Mouse (Mus musculus) right cerebral cortex, postnatal 10 days (tissue): ENCODE data around the gene Cdkl3.

Source experiments
- DNase-seq, 2 experiments: peaks; one replicate each; pipeline ENCODE4 v3.0.0; 2021; ENCODE audit warnings: low spot score in 2 of 2

Cdkl3 gene

DNA sequence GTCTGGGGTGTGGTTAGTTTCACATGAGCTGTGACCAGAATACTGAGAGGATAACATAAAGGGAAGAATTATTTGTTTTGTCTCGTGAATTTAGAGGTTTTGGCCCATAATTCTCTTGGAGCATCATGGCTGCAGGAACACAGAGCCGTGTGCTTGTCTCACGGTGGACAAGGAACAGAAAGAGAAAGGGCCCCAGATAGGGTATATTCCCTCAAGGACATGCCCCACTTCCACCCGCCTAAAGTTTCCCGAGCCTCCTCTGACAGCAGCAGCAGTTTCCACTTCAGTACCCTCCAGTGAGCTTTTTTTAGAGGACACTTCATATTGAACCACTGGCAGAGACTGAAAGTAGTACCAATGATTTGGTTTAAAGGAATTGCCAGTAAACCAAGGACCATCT, 7.5 kb downstream of the Cdkl3 start:
- no peak for DNase-seq

- peak in 1 of 2 experiments; percentile 38 for DNase-seq
These were observed 14.2 kb downstream of the Cdkl3 start for GRCm38 (mm10) chr11:52018217-52018616.

- DNase-seq = no peak
These were observed 28.3 kb downstream of the Cdkl3 start for GRCm38 (mm10) chr11:52032356-52032755.

DNA sequence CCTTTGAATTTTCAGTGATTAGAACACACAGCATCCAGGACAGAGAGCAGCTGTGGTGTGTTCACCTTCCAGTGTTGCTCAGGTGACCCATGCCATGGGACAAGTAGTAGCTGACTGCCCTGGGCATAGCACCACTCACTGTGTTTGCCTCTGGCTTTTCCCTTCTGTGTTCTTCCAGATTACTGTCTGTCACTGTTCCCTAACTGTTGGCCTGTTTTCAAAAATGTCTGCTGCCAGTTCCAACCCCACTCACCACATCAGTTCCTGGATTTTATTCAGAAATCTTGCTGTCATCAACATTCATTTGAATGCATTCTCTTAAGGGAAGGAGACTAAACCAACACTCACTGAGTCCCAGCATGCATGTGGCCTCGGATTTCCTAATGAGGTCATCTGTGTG, 29.9 kb downstream of the Cdkl3 start:
- no peak for DNase-seq

GRCm38 (mm10) chr11:52035905-52036304, 31.9 kb downstream of the Cdkl3 start:
- DNase-seq = no peak

GRCm38 (mm10) chr11:52037659-52038058, 33.6 kb downstream of the Cdkl3 start:
- no peak for DNase-seq

DNA sequence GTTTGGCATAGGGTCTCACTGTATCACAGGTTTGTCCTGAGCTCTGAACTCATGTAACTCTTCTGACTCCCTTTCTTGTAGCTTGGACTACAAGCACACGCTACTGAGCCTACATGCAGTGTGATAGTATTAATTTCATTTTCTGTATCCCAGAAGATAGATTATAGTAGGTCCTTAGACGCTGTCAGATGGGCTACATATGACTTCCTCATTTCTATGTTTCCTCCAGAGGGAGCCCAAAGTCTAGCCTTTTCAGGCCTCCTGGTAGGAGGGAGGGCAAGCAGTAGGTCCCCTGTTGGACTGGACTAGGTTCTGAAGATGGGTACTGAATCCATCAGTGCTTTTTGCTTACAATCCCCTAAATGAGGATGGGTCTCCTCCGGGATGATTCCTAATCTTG, 39.2 kb downstream of the Cdkl3 start:
- no peak for DNase-seq

- DNase-seq = no peak
These were observed 40.1 kb downstream of the Cdkl3 start for GRCm38 (mm10) chr11:52044156-52044555.

GRCm38 (mm10) chr11:52046446-52047165, 42.6 kb downstream of the Cdkl3 start:
- DNase-seq = no peak

DNA sequence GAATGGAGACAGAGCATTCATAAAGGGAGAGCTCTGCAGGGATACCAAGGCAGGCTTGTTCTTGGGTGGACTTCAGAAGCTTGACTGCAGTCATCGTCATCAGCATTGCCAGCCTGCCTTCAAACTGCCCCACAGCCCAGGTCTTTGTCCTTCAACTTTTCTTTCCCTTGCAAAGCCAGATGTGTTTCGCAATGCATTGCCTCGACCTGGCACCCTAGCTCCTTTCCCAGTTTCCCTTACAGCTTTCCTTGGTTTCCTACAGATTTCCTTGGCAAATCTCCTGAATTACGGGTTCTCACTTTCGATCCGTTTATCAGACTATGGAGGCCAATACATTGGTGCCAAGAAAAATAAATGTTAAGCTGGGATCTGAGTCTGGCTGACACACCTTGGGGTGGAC, 49.4 kb downstream of the Cdkl3 start:
- DNase-seq = no peak

GRCm38 (mm10) chr11:52054728-52055127, 50.7 kb downstream of the Cdkl3 start:
- no peak for DNase-seq

DNA sequence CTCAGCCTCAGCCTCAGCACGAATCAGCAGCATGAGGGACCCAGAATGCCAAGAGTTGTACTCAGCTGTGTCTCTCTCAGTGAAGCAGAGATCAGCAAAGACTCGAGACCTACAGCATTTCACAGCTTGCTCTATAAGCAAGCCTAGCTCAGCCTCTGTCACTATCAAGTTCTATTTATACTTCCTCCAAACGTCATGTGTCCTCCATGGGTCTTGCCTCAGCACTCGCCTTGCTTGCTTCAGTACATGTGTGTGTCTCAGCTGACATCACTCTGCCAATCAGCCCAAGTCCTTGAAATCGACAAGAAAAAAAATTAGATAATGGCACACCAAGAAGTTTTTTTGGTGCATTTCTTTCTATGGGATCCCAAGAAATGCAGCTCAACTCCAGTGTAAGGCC, 52.2 kb downstream of the Cdkl3 start:
- no peak for DNase-seq

DNA sequence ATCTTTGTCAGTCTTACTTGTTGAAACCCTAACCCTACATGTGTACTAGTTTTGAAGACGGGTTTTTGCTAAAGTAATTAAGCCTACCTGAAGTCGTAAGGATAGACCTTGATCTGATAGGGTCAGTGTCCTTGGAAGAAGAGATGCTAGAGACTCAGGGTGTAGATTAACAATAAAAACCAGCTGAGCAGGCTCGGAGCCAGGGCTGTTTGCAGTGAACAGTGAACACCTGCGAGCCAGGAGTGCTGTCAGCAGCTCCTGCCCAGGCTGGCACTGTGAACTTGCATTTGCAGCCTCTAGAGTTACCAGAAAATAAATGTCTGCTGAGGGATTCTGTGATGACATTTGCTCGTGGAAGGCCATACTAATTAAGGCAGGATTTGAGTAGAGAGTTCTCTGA, 55.0 kb downstream of the Cdkl3 start:
- DNase-seq = no peak

- DNase-seq = no peak
These were observed 56.3 kb downstream of the Cdkl3 start for GRCm38 (mm10) chr11:52060315-52060714.

DNA sequence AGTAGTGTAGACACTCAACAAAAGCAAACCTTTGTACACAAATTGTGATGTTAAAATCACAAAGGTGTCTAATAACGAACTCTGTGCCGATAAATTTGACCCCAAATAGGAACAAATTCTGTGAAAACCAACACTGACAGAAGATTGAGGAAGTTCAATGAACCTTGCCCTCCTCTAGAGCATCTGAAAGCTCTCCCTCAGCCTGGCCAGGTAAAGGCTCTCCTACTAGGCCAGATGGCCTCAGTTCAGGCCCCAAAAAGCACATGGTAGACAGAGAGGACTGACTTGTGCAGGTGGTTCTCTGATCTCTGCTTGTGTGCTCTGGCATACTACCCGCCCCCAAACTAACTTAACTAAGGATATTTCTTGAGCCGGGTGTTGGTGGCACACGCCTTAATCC, 58.4 kb downstream of the Cdkl3 start:
- DNase-seq = no peak

DNA sequence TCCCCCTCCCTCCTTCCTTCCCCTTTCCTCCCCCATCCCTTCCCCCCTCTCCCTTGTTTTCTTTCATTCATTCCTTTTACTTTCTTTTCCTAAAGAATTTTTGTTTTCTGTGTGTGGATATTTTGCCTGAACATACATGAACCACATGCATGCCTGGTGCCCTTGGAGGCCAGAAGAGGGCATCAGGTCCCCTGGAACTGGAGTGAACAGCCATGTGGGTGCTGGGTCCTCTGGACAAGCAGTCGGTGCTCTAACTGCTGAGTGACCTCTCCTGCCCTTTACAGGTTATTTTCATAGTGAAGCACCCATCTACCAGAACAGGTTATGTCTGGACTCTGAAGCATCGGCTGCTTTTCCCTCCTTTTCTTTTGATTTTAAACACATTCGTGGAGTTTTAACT, 60.4 kb downstream of the Cdkl3 start:
- DNase-seq = no peak

DNA sequence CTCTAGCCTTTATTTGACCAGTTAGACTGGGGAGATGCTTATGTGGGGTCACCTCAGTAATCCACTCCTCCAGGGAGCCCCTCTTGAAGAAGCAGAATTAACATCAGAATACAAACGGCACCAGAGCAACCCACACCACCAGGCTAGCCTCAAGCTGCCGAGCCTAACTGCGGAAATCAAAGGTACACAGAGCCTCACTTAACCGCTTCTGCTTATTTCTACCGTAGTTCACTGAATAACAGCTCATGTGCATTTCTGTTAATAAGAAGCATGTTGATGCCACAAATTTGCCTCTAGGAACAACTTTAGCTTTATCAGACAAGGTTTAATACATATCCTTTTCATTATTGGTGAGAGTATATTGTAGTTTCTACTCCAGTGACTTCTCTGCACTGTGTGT, 61.8 kb downstream of the Cdkl3 start:
- no peak for DNase-seq

- DNase-seq = no peak
These were observed 67.7 kb downstream of the Cdkl3 start for GRCm38 (mm10) chr11:52071768-52072167.

GRCm38 (mm10) chr11:52073528-52074170, 69.6 kb downstream of the Cdkl3 start:
- DNase-seq = no peak

DNA sequence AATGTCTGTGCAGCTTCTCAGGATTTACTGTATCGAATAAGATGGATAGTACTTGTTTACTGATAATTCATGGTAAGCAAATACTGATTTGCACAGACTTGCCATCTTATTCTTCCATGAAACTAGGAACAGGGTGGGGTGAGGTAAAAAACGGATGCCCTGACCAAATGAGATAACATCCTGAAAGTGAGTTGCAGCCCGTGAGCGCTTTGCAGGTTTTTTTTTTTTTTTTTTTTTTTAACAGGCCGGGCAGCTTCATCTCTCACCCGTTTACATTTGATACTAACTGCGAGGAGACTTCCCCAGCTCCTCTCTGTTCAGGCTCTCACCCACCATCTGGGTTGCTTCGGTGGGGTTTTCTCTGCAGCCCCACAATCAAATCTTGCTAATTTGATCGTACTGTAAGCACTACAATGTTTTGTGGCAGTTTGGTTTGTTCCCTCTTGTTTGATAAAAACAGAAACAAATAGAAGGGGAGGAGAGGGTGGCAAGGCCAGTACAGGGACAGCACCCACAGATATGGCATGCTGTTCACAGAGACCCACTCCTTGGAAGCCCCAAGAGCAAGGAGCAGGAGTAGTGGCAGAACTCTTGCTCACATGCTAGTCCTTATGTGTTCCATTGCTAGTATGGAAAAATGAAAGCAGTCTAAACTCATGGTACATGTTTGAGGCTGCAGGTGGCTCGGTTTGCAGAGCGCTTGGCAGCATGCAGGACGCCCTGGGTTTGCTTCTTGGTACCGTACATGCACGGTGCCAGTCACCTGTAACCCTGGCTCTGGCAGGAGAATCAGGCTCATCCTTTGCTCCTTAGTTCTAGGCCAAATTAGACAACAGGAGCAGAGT, 70.8 kb downstream of the Cdkl3 start:
- DNase-seq = no peak

DNA sequence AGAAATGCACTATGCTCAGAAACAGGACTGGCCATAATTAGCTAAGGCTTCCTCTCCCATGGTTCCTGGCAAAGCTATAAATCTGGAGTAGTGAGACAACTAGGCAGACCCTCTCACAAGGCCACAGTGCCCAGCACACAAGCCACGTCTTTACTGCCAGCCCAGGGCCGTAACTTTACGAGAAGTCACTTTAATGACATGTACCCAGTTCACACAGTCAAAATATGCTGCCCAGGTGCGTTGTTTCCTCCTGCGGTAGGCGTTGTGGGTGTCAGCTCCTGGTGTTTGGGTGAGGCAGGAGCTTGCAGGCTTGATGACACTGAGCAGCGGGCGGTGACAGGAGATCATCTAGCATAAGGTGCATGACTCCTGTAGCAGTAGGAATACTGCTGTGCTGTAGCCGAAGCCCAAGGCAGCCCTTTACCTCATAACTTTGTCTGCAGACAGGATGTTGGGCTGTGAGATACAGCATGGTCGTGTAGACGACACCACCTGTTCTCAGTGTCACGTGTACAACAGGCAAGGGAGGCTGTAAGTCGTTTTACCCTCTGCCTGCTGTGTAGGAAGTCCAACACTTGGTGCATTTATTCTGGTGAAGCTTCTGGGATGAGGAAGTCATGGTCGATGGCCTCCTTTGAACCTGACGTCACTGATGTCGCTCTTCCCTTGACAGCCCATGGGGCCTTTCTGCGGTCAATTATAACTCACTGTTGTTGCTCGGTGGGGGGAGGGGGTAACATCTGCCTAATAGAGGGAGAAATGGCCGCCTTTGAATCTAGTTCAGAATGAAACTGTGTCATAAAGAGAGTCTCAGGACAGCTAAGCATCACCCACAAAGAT, 72.0 kb downstream of the Cdkl3 start:
- DNase-seq = no peak
